Mouse (Mus musculus) layer of hippocampus, adult 11-12 months (tissue): ENCODE results near the gene Hmcn2.

Experiments used
- DNase-seq: peaks from one replicate; pipeline ENCODE4 v3.0.0; 2022; ENCODE audit warnings: low spot score

Gene Hmcn2

GRCm38 (mm10) chr2:31314007-31314465 lies at the start of gene Hmcn2:
Hmcn2 (plus strand) TSS chr2:31314415.
- DNase-seq: no peak

- DNase-seq: no peak
Measured at GRCm38 (mm10) chr2:31267447-31267846, 46.8 kb upstream of the Hmcn2 start.

GRCm38 (mm10) chr2:31268631-31269030 lies 45.6 kb upstream of the Hmcn2 start:
- DNase-seq: no peak

- no peak for DNase-seq
Measured at GRCm38 (mm10) chr2:31269188-31269587, 45.0 kb upstream of the Hmcn2 start.

- no peak for DNase-seq
Measured at GRCm38 (mm10) chr2:31269847-31270246, 44.4 kb upstream of the Hmcn2 start.

GRCm38 (mm10) chr2:31270470-31270869 lies 43.7 kb upstream of the Hmcn2 start:
- DNase-seq: no peak

- no peak for DNase-seq
Measured at GRCm38 (mm10) chr2:31271071-31271470, 43.1 kb upstream of the Hmcn2 start.

GRCm38 (mm10) chr2:31274993-31275392 lies 39.2 kb upstream of the Hmcn2 start:
- DNase-seq: no peak

GRCm38 (mm10) chr2:31277810-31278209 lies 36.4 kb upstream of the Hmcn2 start:
- DNase-seq: no peak

- DNase-seq: no peak
Measured at GRCm38 (mm10) chr2:31278483-31278882, 35.7 kb upstream of the Hmcn2 start.

GRCm38 (mm10) chr2:31281138-31281537 lies 33.1 kb upstream of the Hmcn2 start:
- DNase-seq: no peak

- DNase-seq: no peak
Measured at GRCm38 (mm10) chr2:31282266-31282665, 31.9 kb upstream of the Hmcn2 start.

- DNase-seq: no peak
Measured at GRCm38 (mm10) chr2:31282880-31283279, 31.3 kb upstream of the Hmcn2 start.

GRCm38 (mm10) chr2:31284531-31284930 lies 29.7 kb upstream of the Hmcn2 start:
- DNase-seq: no peak

- peak; percentile 73 for DNase-seq
Measured at GRCm38 (mm10) chr2:31291421-31291820, 22.8 kb upstream of the Hmcn2 start.

- peak; percentile 85 for DNase-seq
Measured at GRCm38 (mm10) chr2:31294985-31295384, 19.2 kb upstream of the Hmcn2 start.

- DNase-seq: no peak
Measured at GRCm38 (mm10) chr2:31296395-31296794, 17.8 kb upstream of the Hmcn2 start.

GRCm38 (mm10) chr2:31297602-31298268 lies 16.5 kb upstream of the Hmcn2 start:
- DNase-seq: peak; percentile 59

- DNase-seq: no peak
Measured at GRCm38 (mm10) chr2:31298814-31299213, 15.4 kb upstream of the Hmcn2 start.

- peak; percentile 56 for DNase-seq
Measured at GRCm38 (mm10) chr2:31299266-31299665, 14.9 kb upstream of the Hmcn2 start.

- DNase-seq: no peak
Measured at GRCm38 (mm10) chr2:31299996-31300395, 14.2 kb upstream of the Hmcn2 start.

GRCm38 (mm10) chr2:31303177-31303576 lies 11.0 kb upstream of the Hmcn2 start:
- DNase-seq: no peak

- no peak for DNase-seq
Measured at GRCm38 (mm10) chr2:31304191-31304590, 10.0 kb upstream of the Hmcn2 start.
